Mouse (Mus musculus) left cerebral cortex, postnatal 25 days (tissue): ENCODE measurements around the gene Tal1. TPM values are rescaled to one million over a fixed set of nuclear protein-coding genes. Genes with fewer than 3 reads are reported as not detected.

Source experiments
- DNase-seq, 2 experiments: peaks; one replicate each; pipeline ENCODE4 v3.0.0; 2022; ENCODE audit warnings: low spot score in 2 of 2, mixed read lengths in 1 of 2
- intact Hi-C: fragments of 180-260 bp; cut with DNase I; formaldehyde crosslinking; loops from one replicate; pipeline ENCODE4 v1.15.1; 2025
- total RNA-seq, 2 experiments: library from RNA; stranded (reverse); gene quantifications; 2 replicates each; pipeline ENCODE4 v1.2.3; 2021

The Tal1 gene
- total RNA-seq, 2 experiments from 2014 or later, result 1.2 to 1.5 TPM

- intact Hi-C loops, result loop anchor here (5.0 kb wide), 1 partner anchor 99 kb away; no protein-coding TSS in a partner anchor
- no peak for DNase-seq
Observed at GRCm38 (mm10) chr4:115096435-115097145, 40.4 kb downstream of the Tal1 start.

- DNase-seq, result peak in 1 of 2 experiments; percentile 17
- intact Hi-C loops, result loop anchor here (5.0 kb wide), 1 partner anchor 100 kb away; no protein-coding TSS in a partner anchor
Observed at GRCm38 (mm10) chr4:115097146-115097496, 40.9 kb downstream of the Tal1 start.

- intact Hi-C loops, result loop anchor here (2.0 kb wide), 1 partner anchor 33 kb away; the partner anchor contains the start of gene Cyp4x1
- peak; percentile 80 to 84 for DNase-seq
Observed at GRCm38 (mm10) chr4:115101682-115102081, 45.5 kb downstream of the Tal1 start.

- intact Hi-C loops, result loop anchor here (1.0 to 2.0 kb wide), 2 partner anchors 31 to 606 kb away; partner anchors contain the start of gene Cyp4x1
- DNase-seq, result peak; percentile 24 to 81
Observed at GRCm38 (mm10) chr4:115103510-115103909, 47.3 kb downstream of the Tal1 start.

GRCm38 (mm10) chr4:115111167-115111566 lies 54.9 kb downstream of the Tal1 start:
- intact Hi-C loops, result no loop called here
- DNase-seq, result no peak

- no peak for DNase-seq
- intact Hi-C loops, result no loop called here
Observed at GRCm38 (mm10) chr4:115113266-115113665, 57.0 kb downstream of the Tal1 start.

- intact Hi-C loops, result no loop called here
- DNase-seq, result no peak
Observed at GRCm38 (mm10) chr4:115119642-115120041, 63.4 kb downstream of the Tal1 start.

- intact Hi-C loops, result no loop called here
- DNase-seq, result no peak
Observed at GRCm38 (mm10) chr4:115121162-115121561, 64.9 kb downstream of the Tal1 start.

Other genes with a start within 250 kb of the Tal1 start
- gene Gm12830, start 234.7 kb upstream of the Tal1 start, total RNA-seq, result not detected
- under 1 TPM; 0.48 to 0.57 TPM for gene Foxd2, start 147.6 kb upstream of the Tal1 start, total RNA-seq
- not detected for gene Foxe3, start 130.4 kb upstream of the Tal1 start, total RNA-seq
- gene Cmpk1, start 69.2 kb upstream of the Tal1 start, total RNA-seq, result 10 to 100 TPM; 81.5 to 91.3 TPM
- gene Stil, start 56.3 kb upstream of the Tal1 start, total RNA-seq, result under 1 TPM; 0.41 to 0.60 TPM
- 1 to 10 TPM in 1 of 2 experiments, under 1 TPM in 1; 0.71 to 1.1 TPM for gene Pdzk1ip1, start 32.3 kb downstream of the Tal1 start, total RNA-seq
- gene Cyp4x1, start 77.9 kb downstream of the Tal1 start, total RNA-seq, result 10 to 100 TPM; 11.6 to 13.8 TPM
- not detected for gene Cyp4a29, start 185.7 kb downstream of the Tal1 start, total RNA-seq
- not detected for gene Cyp4a12a, start 242.6 kb downstream of the Tal1 start, total RNA-seq